Mouse (Mus musculus) retina, embryonic 14.5 days (tissue): ENCODE data around the gene Gm27021.

Source experiments
- DNase-seq: peaks from one replicate; pipeline ENCODE4 v3.0.0-alpha.2; 2015; ENCODE audit warnings: low spot score

The Gm27021 gene

DNA sequence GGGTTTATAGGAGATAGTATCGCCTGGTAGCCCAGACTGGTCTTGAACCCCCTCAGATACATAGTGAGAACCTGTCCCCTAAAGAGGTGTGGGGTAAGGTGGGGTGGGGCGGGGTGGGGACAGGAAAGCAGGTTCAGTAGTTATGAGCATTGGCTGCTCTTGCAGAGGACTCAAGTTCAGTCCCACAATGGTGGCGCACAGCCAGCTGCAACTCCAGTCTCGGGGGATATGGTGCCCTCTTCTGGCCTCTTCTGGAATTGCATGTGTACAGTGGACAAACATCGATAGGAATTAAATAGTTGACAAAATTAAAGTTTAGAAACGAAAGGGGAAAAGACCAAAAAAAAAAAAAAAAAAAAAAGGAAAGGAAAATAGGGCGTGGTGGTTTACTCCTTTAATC lies 68.4 kb downstream of the Gm27021 start:
- peak; percentile 72 for DNase-seq

DNA sequence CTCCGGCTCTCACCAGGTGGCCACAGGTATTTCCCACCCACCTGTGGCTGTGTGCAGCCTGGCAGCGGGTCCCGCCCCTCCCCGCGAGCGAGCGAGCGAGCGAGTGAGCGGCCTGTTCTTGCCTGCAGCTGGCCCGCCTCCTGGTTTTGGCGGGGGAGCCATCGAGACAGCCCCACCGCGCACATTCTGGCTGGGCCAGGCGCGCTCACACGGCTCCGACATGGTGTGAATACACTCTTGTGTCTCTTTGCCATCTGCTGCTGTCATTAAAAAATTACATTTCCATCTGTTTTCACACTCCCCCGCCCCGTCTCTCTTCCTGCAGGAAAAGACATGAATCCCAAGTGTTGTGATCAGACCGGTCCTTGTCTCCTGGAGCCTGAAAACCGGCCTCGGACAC lies 69.3 kb downstream of the Gm27021 start:
- no peak for DNase-seq

DNA sequence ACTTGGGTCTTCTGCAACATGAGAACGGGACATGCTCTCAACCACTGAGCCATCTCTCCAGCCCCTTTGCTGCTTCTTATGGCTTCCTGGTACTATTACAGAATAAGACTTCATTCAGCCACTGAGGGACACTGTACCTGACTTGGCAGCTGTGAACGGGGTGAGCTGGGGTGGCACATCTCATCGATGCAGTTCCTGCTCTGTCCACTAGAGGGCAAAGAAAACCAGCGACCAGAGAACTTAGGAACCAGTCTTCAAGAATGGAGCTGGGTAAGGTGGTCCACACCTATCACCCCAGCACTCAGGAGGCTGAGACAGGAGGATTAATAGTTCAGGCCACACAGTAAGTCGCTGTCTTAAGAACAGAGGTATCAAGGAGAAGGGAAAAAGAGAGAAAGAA lies 71.9 kb downstream of the Gm27021 start:
- peak; percentile 88 for DNase-seq

DNA sequence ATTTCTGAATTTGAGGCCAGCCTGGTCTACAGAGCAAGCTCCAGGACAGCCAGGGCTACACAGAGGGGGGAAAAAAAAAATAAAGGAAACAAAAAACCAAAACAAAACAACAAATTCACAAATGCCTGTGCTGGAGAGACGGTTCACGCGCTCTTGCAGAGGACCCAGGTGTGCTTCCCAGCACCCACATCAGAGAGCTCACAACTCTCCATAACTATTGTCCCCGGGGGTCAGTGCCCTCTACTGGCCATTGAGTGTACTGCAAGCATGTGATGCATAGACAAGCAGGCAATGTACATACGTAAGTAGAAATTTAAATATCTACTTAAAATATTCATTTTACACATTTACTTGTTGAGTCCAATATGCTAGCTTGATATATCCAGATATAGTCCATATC lies 73.3 kb downstream of the Gm27021 start:
- no peak for DNase-seq

DNA sequence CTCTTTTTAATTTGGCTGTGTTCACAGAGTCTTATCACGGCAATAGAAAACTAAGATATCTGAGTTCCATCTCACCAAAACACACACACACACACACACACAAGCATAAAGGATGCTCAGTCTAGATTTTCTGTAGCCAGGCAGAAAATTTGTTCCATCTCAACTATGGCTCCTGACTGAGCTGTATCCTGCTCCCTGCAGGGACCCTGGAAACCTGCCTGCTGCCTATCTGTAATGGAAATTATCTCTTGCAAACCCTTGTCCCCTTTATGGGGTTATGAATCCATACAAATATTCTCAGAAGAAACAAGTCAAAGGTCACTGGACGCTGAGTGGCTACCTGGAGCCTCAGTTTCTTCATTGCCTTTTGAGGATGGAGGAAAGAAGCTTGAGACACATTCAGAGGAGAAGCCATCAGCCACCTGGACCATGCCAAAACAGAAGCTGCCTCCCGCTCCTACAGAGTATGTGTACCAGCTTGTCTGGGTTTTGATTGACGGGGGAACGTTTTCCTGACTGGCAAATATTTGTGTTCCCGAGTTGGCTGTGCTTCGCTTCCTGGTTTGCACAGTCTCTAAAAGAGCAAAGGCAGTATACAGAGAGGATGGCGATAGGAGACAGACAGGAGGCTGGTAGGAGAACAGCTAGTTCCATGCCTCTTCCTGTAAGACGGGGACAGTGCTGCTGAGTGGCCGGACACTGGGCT lies 76.1 kb downstream of the Gm27021 start:
- no peak for DNase-seq

DNA sequence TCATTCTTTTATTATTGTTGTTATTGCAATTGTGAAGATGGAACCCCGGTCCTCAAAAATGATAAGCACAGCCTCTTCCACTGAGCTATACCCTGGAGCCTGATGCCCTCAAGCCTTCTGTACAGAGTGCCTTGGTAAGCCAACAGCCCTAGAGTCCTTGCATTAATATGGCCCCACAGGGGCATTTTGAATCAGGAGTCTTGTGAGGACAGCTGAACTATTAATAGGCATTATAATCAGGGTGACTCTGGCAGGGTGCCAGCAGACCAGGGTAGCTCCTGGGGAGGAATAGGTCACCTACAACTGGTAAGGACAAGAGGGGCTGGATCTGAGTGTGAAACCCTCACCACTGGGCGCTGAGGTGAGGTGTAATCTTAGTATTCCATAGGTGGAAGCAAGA lies 78.0 kb downstream of the Gm27021 start:
- DNase-seq, result no peak

DNA sequence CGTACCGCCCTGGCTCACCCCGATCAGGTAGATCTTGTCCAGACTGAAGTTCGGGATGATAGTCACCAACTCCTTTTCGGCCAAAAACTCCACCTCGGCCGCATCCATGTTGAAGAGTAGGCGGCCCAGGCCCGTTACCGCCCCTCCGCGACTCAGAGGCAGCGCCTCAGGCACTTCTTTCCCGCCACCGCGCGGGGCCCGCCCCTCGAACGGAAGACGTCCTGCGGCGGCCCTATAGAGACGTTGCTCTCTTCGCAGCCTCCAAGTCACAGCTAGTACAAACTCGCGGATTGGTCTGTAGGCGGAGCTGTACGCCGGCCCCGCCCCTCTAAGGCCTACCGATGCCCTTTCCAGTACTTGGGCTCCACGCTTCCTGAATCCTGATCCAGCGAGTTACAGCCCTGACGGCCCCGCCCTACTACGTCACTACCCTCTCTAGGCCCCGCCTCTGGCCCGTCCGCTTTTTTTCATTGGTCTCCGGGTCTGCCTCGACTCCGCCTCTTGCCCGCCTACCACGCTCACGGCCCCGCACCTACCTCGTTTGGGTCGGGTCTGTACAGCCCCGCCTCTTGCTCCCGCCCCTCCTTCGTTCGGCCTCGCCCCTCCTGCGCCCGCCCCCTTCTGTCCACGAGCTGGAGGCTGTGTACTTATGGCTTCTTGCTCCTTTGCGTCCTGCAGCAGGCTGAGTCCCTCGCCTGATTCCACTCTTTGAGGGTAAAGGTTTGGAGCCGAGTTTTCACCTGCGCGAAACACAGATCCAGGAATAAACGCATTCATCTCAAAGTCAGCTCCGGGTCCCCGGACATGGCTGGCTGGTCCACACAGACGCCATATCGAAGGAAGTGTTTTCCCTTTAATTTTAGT lies 78.7 kb downstream of the Gm27021 start, which contains the start of gene Gins2:
Gene Gins2 (minus strand): TSS at position 397 of the 864 bp plus-strand sequence.
- peak; percentile 100 for DNase-seq

DNA sequence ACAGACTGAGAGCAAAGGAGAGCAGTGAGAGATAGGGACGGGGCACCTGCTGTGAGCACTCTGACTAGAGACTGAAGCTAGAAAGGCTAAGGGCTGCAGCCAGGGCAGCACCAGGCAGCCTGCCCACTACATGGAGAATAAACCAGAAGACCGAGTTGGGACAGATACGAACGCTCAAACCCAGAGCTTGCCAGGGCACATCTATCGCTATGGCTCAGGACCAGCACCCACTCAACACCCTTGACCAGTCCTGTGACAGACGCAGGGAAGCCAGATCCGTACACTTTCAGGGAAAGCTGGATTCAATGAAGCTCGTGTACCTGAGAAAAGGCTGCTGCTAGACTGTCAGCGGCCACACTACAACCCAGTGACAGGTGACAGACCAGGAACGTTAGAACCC lies 82.4 kb downstream of the Gm27021 start:
- no peak for DNase-seq

DNA sequence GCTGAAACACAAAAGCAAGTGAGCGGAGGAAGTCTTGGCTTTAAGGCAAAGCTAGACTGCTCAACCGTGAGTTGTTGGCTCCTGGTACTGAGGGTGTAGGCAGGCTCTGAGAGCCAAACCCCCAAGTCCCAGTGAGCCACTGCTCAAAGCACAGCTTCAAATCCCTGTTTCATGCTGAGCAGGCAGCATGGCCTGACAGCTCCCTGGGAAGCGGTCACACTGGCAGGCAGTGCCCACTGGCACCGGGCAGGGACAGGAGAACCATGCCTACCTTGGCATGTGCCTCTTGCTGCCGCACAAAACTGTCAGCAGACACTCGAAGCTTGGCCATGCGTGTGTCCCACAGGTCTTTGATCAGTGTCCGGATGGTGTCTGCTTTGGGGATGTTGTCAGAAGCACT lies 86.1 kb downstream of the Gm27021 start:
- no peak for DNase-seq

DNA sequence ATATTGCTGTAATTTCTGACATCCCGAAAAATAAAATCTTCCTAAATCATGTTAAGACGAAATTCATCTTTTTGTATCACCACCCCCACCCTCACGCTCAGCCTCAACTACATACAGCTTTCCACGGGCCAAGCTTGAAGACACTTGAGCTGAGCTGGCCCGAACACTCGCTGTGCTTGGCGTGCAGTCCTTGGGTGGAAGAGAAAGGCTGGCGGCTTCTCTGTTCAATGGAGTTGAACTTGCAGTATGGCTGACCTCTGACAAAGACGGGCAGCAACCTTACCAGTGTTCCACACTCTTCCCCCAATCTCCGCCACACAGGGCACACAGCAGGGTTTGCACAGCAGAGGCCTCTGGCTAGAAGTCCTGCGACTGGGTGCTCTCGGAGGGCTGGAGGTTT lies 86.5 kb downstream of the Gm27021 start:
- no peak for DNase-seq

DNA sequence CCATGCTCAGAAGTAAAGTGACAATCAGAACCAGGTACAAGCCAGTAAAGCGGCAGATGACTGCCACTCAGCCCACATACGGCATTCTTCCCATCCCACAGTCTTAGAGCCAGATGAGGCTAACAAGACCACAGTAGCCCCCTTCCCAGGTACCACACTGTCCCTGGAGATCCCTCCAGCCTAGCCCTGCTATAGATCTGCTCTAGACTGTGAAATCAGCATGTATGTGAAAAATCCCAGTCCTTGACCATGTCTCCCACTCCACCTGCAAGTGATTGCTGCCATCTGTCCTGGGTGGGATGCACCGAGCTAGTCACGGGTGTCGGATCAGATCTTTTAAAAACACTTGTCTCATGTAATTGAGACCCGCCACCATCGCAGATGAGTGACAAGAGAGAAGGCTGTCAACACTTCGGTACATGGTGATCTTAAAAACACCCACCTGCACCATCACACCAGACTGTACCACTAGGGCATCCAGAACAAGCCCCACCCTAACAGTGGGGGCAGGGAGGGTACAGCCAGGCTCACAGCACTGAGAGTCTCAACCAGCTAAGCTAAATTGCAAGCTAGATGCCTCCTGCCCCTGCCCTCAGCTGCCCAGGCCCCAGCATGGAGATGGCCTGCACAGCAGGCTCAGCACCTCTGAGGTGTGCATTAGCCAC lies 87.4 kb downstream of the Gm27021 start:
- DNase-seq, result no peak

DNA sequence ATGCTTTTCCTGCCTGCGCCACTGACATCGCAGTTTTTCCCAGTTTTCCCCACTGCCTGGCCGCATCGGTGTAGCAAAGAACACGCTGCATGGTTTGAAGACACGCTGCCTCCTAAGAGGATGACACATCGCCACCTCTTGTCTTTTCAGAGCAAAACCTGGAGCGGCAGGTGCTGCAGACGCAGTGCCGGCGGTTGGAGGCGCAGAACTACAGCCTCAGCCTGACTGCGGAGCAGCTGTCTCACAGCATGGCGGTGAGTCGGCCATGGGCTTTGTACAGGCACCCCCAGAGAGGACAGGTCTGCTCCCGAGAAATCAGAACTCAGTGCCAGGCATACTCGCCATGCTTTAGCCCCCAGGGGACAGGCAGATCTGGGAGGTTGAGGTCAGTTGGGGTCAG lies 90.1 kb downstream of the Gm27021 start:
- DNase-seq, result no peak

DNA sequence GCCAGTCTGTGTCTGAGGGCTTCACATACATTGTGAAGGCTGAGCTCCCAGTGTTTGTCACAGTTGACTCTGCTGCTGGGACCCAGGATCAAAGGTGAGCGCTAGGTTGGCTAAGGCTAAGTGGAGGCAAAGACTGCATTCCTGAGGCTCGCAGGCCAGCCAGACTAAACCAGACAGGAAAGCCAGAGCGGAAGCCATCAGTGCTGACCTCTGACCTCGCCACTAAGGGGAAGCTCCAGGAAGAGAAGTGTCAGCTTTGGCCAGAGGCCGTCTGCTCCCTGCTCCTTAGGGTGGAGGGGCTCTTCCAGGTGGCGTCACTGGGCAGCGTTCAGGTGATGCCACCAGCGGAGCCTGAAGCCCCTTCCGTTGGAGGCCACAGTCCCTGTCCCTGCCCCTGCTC lies 92.1 kb downstream of the Gm27021 start:
- DNase-seq, result no peak

DNA sequence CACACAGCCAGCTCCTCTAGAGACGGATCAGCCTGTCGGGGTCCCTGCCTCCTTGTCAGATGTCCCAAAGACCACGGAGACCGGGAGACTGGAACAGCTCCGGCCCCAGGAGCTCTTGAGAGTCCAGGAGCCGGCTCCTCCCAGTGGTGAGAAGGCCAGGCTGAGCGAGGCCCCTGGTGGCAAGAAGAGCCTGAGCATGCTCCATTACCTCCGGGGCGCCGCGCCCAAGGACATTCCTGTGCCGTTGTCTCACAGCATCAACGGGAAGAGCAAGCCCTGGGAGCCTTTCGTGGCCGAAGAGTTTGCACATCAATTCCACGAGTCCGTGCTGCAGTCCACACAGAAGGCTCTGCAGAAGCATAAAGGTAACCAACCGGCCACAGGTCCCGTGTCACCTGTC lies 92.9 kb downstream of the Gm27021 start:
- DNase-seq, result no peak

DNA sequence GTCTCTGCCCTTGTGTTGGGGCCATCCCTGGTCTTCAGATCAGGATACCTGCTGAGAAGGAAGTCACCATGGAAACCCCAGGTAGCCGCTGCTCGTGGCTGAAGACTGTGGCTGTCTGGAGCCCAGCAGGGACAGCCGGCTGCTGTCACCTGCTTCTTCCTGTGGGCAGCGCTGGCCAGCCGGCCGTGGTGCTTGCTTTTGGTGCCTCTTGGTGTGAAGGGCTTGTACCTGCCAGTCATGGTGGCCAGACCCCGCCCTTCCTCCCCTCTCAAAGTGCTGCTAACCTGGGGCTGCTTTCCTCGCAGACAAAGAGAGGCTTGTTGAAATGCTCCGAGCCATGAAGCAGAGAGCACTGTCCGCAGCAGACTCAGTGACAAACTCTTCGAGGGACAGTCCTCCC lies 94.0 kb downstream of the Gm27021 start:
- DNase-seq, result no peak

DNA sequence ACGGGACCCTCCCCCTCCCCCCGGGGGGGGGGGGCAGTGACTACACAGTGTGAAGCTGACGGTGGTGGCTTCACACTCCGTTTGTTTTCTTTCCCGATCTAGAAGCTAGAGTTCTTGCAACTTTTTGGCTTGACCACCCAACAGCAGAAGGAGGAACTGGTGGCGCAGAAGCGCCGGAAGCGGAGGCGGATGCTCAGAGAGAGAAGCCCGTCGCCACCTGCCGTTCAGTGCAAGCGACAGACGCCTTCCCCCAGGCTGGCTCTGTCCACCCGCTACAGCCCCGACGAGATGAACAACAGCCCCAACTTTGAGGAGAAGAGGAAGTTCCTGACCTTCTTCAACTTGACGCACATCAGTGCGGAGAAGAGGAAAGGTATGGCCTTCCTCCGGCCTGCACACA lies 95.3 kb downstream of the Gm27021 start:
- no peak for DNase-seq

DNA sequence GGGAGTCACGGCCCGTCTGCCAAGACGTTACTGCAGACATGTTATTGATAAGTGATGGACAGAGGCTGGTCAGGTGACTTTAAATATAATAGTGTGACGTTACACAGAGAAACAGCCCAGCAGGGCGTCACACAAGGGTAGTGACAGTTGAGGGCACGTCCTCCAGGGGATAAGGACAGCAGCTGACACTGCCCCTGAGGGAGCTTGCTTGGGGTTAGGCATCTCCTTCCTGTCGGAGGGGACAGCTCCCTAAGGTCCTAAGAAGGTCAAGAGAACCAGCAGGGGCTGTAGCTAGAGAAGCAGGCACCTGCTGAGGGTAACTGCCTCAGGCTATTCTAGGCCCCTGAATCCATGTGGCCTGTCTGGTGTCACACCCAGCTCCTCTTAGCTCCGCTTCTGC lies 96.3 kb downstream of the Gm27021 start:
- no peak for DNase-seq

DNA sequence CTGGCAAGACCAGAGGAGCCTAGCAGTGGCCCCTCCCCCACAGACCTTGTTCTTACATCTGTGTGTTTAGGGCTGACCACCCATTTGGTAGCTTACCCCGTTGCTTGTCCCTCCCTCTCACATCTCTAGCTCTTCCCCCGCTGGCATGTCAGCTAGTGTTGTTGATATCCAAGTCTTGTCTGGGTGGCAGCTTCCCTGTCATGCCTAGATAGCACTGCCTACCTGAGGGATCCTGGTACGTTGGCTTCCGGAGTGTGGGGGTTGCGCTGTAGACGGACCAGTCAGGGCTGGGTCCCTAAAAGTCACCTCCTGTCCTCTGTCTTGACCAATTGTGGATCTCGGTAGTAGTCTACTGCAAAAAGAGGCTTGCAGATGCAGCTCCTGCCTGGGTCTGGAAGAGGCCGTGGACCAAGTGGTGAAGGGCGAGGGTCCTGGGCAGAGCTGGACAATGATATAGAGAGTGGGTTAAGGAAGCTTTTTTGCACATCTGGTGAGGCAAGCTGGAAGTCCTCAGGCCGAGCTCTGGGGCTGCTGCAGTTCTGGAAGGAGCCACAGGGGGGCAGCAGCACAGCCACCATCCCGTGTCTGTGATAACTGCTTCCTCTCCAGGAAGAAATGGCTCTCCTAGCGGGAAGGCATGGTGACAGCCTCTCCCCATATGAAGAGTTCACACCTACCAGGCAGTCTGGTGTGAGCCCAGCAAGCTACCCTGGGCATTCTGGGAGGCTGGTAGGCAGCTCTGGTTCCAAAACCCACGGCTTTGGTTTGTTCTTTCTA lies 97.8 kb downstream of the Gm27021 start:
- peak; percentile 91 for DNase-seq

DNA sequence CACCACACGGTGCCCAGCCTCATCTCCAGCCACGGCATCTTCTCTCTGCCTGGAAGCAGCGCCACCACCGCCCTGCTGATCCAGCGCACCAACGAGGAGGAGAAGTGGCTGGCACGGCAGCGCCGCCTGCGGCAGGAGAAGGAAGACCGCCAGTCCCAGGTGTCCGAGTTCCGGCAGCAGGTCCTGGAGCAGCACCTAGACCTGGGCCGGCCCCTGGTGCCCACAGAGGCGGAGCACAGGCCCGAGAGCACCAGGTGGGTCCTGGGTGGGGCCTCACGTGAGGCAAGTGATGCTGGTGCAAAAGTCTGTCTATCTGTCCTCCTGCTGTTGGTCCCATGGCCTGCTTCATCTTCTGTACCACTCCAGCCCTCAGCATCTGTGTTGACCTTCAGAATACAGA lies 98.8 kb downstream of the Gm27021 start:
- DNase-seq, result no peak

DNA sequence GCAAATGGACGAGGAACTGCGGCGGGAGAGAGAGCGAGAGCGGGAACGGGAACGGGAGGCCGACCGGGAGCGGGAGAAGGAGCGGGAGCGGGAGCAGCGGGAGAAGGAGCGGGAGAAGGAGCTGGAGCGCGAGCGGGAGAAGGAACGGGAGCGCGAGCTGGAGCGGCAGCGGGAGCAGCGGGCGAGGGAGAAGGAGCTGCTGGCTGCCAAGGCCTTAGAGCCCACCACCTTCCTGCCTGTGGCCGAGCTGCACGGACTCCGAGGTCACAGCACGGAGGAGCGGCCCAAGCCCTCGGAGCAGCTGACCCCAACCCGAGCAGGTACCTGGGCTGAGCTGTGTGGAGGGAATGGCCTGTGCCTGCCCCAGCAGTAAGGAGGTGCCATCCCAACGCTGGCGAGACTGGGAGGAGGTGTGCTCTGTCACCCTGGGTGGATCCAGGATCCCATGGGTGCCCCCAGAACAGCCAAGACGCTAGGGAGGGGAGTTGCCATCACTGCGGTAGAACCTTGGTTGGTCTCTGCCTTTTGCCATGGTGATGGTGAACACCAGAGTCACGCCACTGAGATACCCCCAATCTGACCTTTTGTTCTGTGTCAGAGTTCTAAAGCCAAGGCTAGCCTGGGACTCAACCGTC lies 99.6 kb downstream of the Gm27021 start:
- no peak for DNase-seq

DNA sequence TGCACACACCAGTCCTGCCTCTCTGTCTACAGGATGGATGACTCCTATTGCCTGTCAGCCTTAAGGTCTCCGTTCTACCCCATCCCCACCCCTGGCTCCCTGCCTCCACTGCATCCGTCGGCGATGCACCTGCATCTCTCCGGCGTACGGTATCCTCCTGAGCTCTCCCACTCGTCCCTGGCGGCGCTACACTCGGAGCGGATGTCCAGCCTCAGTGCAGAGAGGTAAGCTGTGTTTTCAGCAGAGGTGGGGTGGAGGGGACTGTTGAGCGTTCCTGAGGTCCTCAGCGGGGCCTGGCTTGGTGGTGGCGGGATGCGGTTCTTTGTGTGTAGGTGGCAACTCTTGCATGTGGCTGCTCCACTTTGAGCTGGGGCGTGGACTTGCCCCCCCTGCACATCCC lies 100.1 kb downstream of the Gm27021 start:
- no peak for DNase-seq

DNA sequence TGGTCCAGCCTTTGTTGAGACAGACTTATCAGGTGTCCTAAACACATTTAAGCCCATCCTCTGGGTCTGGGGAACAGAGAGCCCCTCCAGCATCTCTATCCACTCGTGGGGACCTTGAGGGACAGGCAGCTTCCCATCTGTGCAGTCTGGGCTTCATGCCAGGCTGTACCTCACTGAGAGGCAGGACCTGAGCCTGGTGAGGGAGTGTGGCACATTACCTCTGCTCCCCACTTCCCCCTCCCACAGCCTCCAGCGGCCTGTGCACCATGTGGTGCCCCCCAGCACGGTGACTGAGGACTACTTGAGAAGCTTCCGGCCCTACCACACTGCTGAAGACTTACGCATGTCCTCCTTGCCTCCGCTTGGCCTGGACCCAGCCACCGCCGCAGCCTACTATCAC lies 101.2 kb downstream of the Gm27021 start:
- DNase-seq, result no peak
